Mouse (Mus musculus) embryonic facial prominence, embryonic 14.5 days (tissue): ENCODE measurements around the gene Zdhhc5. TPM values are rescaled to one million over a fixed set of nuclear protein-coding genes. Genes with fewer than 3 reads are reported as not detected.

Source experiments
- microRNA counts: library from miRNA; unstranded; fragments of <30 nt; microRNA quantifications from one replicate; lab custom pipeline; 2017
- microRNA-seq: library from miRNA; unstranded; fragments of <30 nt; microRNA quantifications from one replicate; pipeline ENCODE4, GENCODE M21; 2016; ENCODE audit warnings: borderline number of aligned reads
- polyA plus RNA-seq: library from polyadenylated mRNA; unstranded; fragments of >200 nt; fragmentation: Nextera tagmentation; extraction: Ambion mirVana; gene quantifications from 2 replicates; pipeline ENCODE4 v1.2.1, GENCODE M21; 2014

Zdhhc5 gene
- polyA plus RNA-seq, 1 experiment from 2014 or later = 31.6 TPM

MicroRNAs encoded within 50 kb of the gene (microRNA counts, 519-probe panel; counts per million panel counts)
- microRNA mmu-miR-130a (lab: Ali Mortazavi, UCI) = 4,451 counts per million, percentile 97 among the panel's probes with 10 or more counts

Small RNA genes within 50 kb of the gene (microRNA-seq; reads per million reads assigned to microRNA genes)
- 25,905 reads per million, percentile 97 among the genes with 10 or more reads in this experiment for gene Mir130a

Other genes starting within 250 kb of the Zdhhc5 start
- 44.3 and 44.5 TPM in 2 replicates for gene Tfpi, start 238.4 kb downstream of the Zdhhc5 start, polyA plus RNA-seq
- gene Ctnnd1, start 64.4 kb downstream of the Zdhhc5 start, polyA plus RNA-seq = 48.9 and 49.0 TPM in 2 replicates
- gene Btbd18, start 56.1 kb downstream of the Zdhhc5 start, polyA plus RNA-seq = 0.14 TPM in 1 of 2 replicates, not detected in the other
- 237 and 272 TPM in 2 replicates for gene Selenoh, start 44.4 kb downstream of the Zdhhc5 start, polyA plus RNA-seq
- not detected in 2 replicates for gene Gm28635, start 37.1 kb downstream of the Zdhhc5 start, polyA plus RNA-seq
- gene Med19, start 36.8 kb downstream of the Zdhhc5 start, polyA plus RNA-seq = 28.4 and 28.8 TPM in 2 replicates
- 99.0 and 103 TPM in 2 replicates for gene Tmx2, start 36.0 kb downstream of the Zdhhc5 start, polyA plus RNA-seq
- gene Clp1, start 12.2 kb upstream of the Zdhhc5 start, polyA plus RNA-seq = 22.6 and 24.2 TPM in 2 replicates
- gene Ypel4, start 18.9 kb upstream of the Zdhhc5 start, polyA plus RNA-seq = 5.5 and 6.5 TPM in 2 replicates
- 3.9 and 4.0 TPM in 2 replicates for gene Gm19426, start 28.5 kb upstream of the Zdhhc5 start, polyA plus RNA-seq
- 63.0 and 64.7 TPM in 2 replicates for gene Serping1, start 60.3 kb upstream of the Zdhhc5 start, polyA plus RNA-seq
- gene Ube2l6, start 83.6 kb upstream of the Zdhhc5 start, polyA plus RNA-seq = 44.5 and 48.2 TPM in 2 replicates
- 0.48 and 1.6 TPM in 2 replicates for gene Smtnl1, start 107.5 kb upstream of the Zdhhc5 start, polyA plus RNA-seq
- gene Timm10, start 111.8 kb upstream of the Zdhhc5 start, polyA plus RNA-seq = 55.5 and 55.7 TPM in 2 replicates
- 14.3 and 17.0 TPM in 2 replicates for gene Slc43a1, start 123.7 kb upstream of the Zdhhc5 start, polyA plus RNA-seq
- 2.5 and 3.4 TPM in 2 replicates for gene Rtn4rl2, start 171.5 kb upstream of the Zdhhc5 start, polyA plus RNA-seq
- 36.6 and 38.8 TPM in 2 replicates for gene Slc43a3, start 221.4 kb upstream of the Zdhhc5 start, polyA plus RNA-seq